Mouse (Mus musculus) neural tube, embryonic 13.5 days (tissue): ENCODE results near the gene Car4. TPM values are rescaled to one million over a fixed set of nuclear protein-coding genes. Genes with fewer than 3 reads are reported as not detected.

Source experiments
- polyA plus RNA-seq: library from polyadenylated mRNA; unstranded; fragments of >200 nt; fragmentation: Nextera tagmentation; extraction: Ambion mirVana; gene quantifications from 2 replicates; pipeline ENCODE4 v1.2.1, GENCODE M21; 2015

Gene Car4
- polyA plus RNA-seq, 1 experiment from 2014 or later, result 6.4 TPM

Other genes starting within 250 kb of the Car4 start
- gene Mrm1, start 138.3 kb upstream of the Car4 start, polyA plus RNA-seq, result 8.7 and 10.5 TPM in 2 replicates
- 7.5 and 7.8 TPM in 2 replicates for gene Dhrs11, start 128.8 kb upstream of the Car4 start, polyA plus RNA-seq
- gene Ggnbp2, start 87.0 kb upstream of the Car4 start, polyA plus RNA-seq, result 74.9 and 86.2 TPM in 2 replicates
- gene Myo19, start 77.6 kb upstream of the Car4 start, polyA plus RNA-seq, result 5.9 and 6.1 TPM in 2 replicates
- 2.5 and 2.6 TPM in 2 replicates for gene Pigw, start 77.5 kb upstream of the Car4 start, polyA plus RNA-seq
- 65.4 and 68.0 TPM in 2 replicates for gene Znhit3, start 41.4 kb upstream of the Car4 start, polyA plus RNA-seq
- gene Usp32, start 182.4 kb downstream of the Car4 start, polyA plus RNA-seq, result 10.8 and 11.6 TPM in 2 replicates
- gene 1700125H20Rik, start 212.6 kb downstream of the Car4 start, polyA plus RNA-seq, result 0.62 and 0.70 TPM in 2 replicates